Mouse (Mus musculus) common myeloid progenitor, adult 5-6 weeks (primary cell): Measurements from ENCODE around the gene Gm28038. TPM values are rescaled to one million over a fixed set of nuclear protein-coding genes. Genes with fewer than 3 reads are reported as not detected.

Experiments used
- ATAC-seq: replicated peaks from 2 replicates; pipeline ENCODE4 v1.8.0; 2016; ENCODE audit warnings: low read depth, mild to moderate bottlenecking, moderate TSS enrichment, inconsistent platforms; ENCODE audit not compliant: poor library complexity, severe bottlenecking
- total RNA-seq: library from RNA; stranded (forward); fragments of 200-1000, 187-1606 nt; gene quantifications from 2 replicates; pipeline ENCODE4 v1.2.3, GENCODE M21; 2017

Gm28038 gene
- total RNA-seq = not detected in 2 replicates

GRCm38 (mm10) chr2:30280743-30281142 is at the start of gene Gm28038:
Gene Gm28038, plus strand, starts transcription at chr2:30281043.
- ATAC-seq = no peak

GRCm38 (mm10) chr2:30235593-30235992 is 45.2 kb upstream of the Gm28038 start:
- no peak for ATAC-seq

- ATAC-seq = no peak
These were observed 44.2 kb upstream of the Gm28038 start for GRCm38 (mm10) chr2:30236426-30237198.

- peak; percentile 91 for ATAC-seq
These were observed 43.5 kb upstream of the Gm28038 start, which contains the start of gene Lrrc8a for GRCm38 (mm10) chr2:30237199-30237880. Gene Lrrc8a, plus strand, starts transcription at chr2:30237715.

- ATAC-seq = no peak
These were observed 43.0 kb upstream of the Gm28038 start for GRCm38 (mm10) chr2:30237881-30238280.

- no peak for ATAC-seq
These were observed 41.9 kb upstream of the Gm28038 start for GRCm38 (mm10) chr2:30238906-30239465.

GRCm38 (mm10) chr2:30239777-30240176 is 41.1 kb upstream of the Gm28038 start:
- peak; percentile 33 for ATAC-seq

GRCm38 (mm10) chr2:30240267-30240666 is 40.6 kb upstream of the Gm28038 start, which contains the start of gene Gm28035:
Gene Gm28035, plus strand, starts transcription at chr2:30240567.
- ATAC-seq = no peak

- ATAC-seq = no peak
These were observed 38.3 kb upstream of the Gm28038 start for GRCm38 (mm10) chr2:30242509-30242908.

- ATAC-seq = no peak
These were observed 37.5 kb upstream of the Gm28038 start for GRCm38 (mm10) chr2:30243391-30243790.

- ATAC-seq = no peak
These were observed 36.2 kb upstream of the Gm28038 start for GRCm38 (mm10) chr2:30244595-30245178.

- ATAC-seq = no peak
These were observed 33.8 kb upstream of the Gm28038 start for GRCm38 (mm10) chr2:30247036-30247435.

- ATAC-seq = no peak
These were observed 33.2 kb upstream of the Gm28038 start for GRCm38 (mm10) chr2:30247681-30248080.

- no peak for ATAC-seq
These were observed 31.7 kb upstream of the Gm28038 start for GRCm38 (mm10) chr2:30249182-30249581.

- no peak for ATAC-seq
These were observed 30.4 kb upstream of the Gm28038 start for GRCm38 (mm10) chr2:30250166-30251128.

GRCm38 (mm10) chr2:30251417-30252104 is 29.3 kb upstream of the Gm28038 start:
- ATAC-seq = peak; percentile 92

- no peak for ATAC-seq
These were observed 28.3 kb upstream of the Gm28038 start for GRCm38 (mm10) chr2:30252521-30252920.

GRCm38 (mm10) chr2:30253809-30254208 is 27.0 kb upstream of the Gm28038 start:
- ATAC-seq = no peak
